Mouse (Mus musculus) liver, postnatal 0 days (tissue): Measurements from ENCODE around the gene Pip4p1. TPM values are rescaled to one million over a fixed set of nuclear protein-coding genes. Genes with fewer than 3 reads are reported as not detected.
"Not testable (repeated sequence)": the region's sequence is repeated elsewhere in the genome, so short reads cannot be mapped to it uniquely, and the experiment has no call there.

ENCODE experiments used
- ATAC-seq: fragments of 200-750 bp; cut with Nextera tagmentation; 2 replicates; pipeline ENCODE4 v1.8.0; 2017; ENCODE audit warnings: mild to moderate bottlenecking, moderate library complexity
- DNase-seq: peaks from one replicate; pipeline ENCODE4 v3.0.0-alpha.2; 2016
- H3K27ac ChIP-seq: fragments of 300-500 bp; sonication (generic); 2 replicates; pipeline ENCODE4 v1.5.1; 2014; ENCODE audit warnings: antibody characterized with exemption, moderate library complexity, mild to moderate bottlenecking, low read depth
- H3K27me3 ChIP-seq: fragments of 300-500 bp; sonication (generic); 2 replicates; pipeline ENCODE4 v1.6.1; 2014; ENCODE audit warnings: low read length, control low read depth, mixed read lengths; ENCODE audit not compliant: insufficient read depth
- H3K36me3 ChIP-seq: fragments of 300-500 bp; sonication (generic); replicated peaks from 2 replicates; pipeline ENCODE4 v1.6.1; 2014; ENCODE audit warnings: mild to moderate bottlenecking, control low read depth, low read length, moderate library complexity, mixed read lengths; ENCODE audit not compliant: insufficient read depth
- H3K4me1 ChIP-seq: fragments of 300-500 bp; sonication (generic); 2 replicates; pipeline ENCODE4 v1.6.1; 2014; ENCODE audit warnings: antibody characterized with exemption, mild to moderate bottlenecking, control low read depth; ENCODE audit not compliant: insufficient read depth
- H3K4me2 ChIP-seq: fragments of 300-500 bp; sonication (generic); 2 replicates; pipeline ENCODE4 v1.6.1; 2014; ENCODE audit warnings: low read depth, mild to moderate bottlenecking, low read length, moderate library complexity, mixed read lengths
- H3K4me3 ChIP-seq: fragments of 300-500 bp; sonication (generic); 2 replicates; pipeline ENCODE4 v1.5.1; 2014; ENCODE audit warnings: low read depth, low read length
- H3K9ac ChIP-seq: fragments of 300-500 bp; sonication (generic); replicated peaks from 2 replicates; pipeline ENCODE4 v1.6.1; 2014; ENCODE audit warnings: mild to moderate bottlenecking, moderate library complexity
- H3K9me3 ChIP-seq: fragments of 300-500 bp; sonication (generic); 2 replicates; pipeline ENCODE4 v1.6.1; 2016; ENCODE audit warnings: mild to moderate bottlenecking, control low read depth, low read length, mixed read lengths
- CTCF ChIP-seq: sonication (generic); IDR thresholded peaks from 2 replicates; pipeline ENCODE4 v1.5.1; 2016; ENCODE audit warnings: antibody characterized with exemption, low read depth
- EP300 ChIP-seq: IDR thresholded peaks from 2 replicates; pipeline ENCODE4 v1.6.1; 2016; ENCODE audit warnings: antibody characterized with exemption, low read depth, mild to moderate bottlenecking
- WGBS: fragments of 180-500 bp; shearing (Covaris S2); extraction: QIAGEN DNeasy Blood & Tissue Kit; methylation state at CpG from one replicate; pipeline ENCODE4 v1.1.7; 2014; ENCODE audit not compliant: insufficient replicate concordance; 5-methylcytosine and 5-hydroxymethylcytosine counted together
- polyA plus RNA-seq: library from polyadenylated mRNA; unstranded; fragments of >200 nt; fragmentation: Nextera tagmentation; extraction: Ambion mirVana; gene quantifications from 2 replicates; pipeline ENCODE4 v1.2.1, GENCODE M21; 2015

Pip4p1 gene
- polyA plus RNA-seq, 1 experiment from 2014 or later, result 24.2 TPM

GRCm38 (mm10) chr14:50904828-50905129, 25.9 kb downstream of the Pip4p1 start:
- H3K36me3 ChIP-seq, result no peaks in the 10 kb centered on the region
- no peak overlapping the region for H3K9ac ChIP-seq
- H3K9me3 ChIP-seq, result 0 out of 2 replicates have a peak, but pooled peaks cover 3% of the 10 kb centered on the region
- no peak overlapping the region for H3K4me2 ChIP-seq
- H3K27me3 ChIP-seq, result no peaks in the 10 kb centered on the region
- ATAC-seq (no peak), DNase-seq (no peak)
- TF ChIP-seq EP300 (no peak), CTCF (0 out of 2 replicates have a peak, but pooled peaks have one; percentile 6)
- no peak overlapping the region for H3K4me3 ChIP-seq
- H3K4me1 ChIP-seq, result peaks cover 8% of the 10 kb centered on the region
- WGBS, result 80% methylated on average over 4 of the region's 4 CpGs
- no peak overlapping the region for H3K27ac ChIP-seq

- Histone ChIP-seq H3K27ac (no peak overlapping the region), H3K4me2 (peak overlapping the region; percentile 76), H3K36me3 (no peaks in the 10 kb centered on the region), H3K9ac (peak overlapping the region; percentile 48), H3K27me3 (no peaks in the 10 kb centered on the region), H3K4me3 (peak overlapping the region; percentile 54), H3K9me3 (0 out of 2 replicates have a peak, but pooled peaks cover 3% of the 10 kb centered on the region), H3K4me1 (peaks cover 8% of the 10 kb centered on the region)
- peak; percentile 79 for ATAC-seq
- peak; percentile 53 for DNase-seq
- TF ChIP-seq CTCF (peak; percentile 64), EP300 (no peak)
- 9% methylated on average over 26 of the region's 26 CpGs for WGBS
Measured at GRCm38 (mm10) chr14:50903973-50904827, 26.5 kb downstream of the Pip4p1 start.

- H3K4me2 ChIP-seq, result not testable (repeated sequence)
Measured at GRCm38 (mm10) chr14:50897992-50898391, 32.7 kb downstream of the Pip4p1 start.

GRCm38 (mm10) chr14:50897374-50897765, 33.3 kb downstream of the Pip4p1 start, which contains the start of gene Klhl33:
TSS of gene Klhl33 (minus strand) at chr14:50897507.
- Histone ChIP-seq H3K27ac (peak within 1 kb of the TSS; percentile 78), H3K4me3 (peak within 1 kb of the TSS; percentile 39), H3K36me3 (no peaks in the 10 kb centered on the region), H3K4me1 (peaks cover 8% of the 10 kb centered on the region), H3K4me2 (peak within 1 kb of the TSS; percentile 77), H3K9ac (peak within 1 kb of the TSS; percentile 58), H3K9me3 (0 out of 2 replicates have a peak, but pooled peaks cover 3% of the 10 kb centered on the region), H3K27me3 (no peaks in the 10 kb centered on the region)
- no peak for TF ChIP-seq EP300
- no peak for TF ChIP-seq CTCF
- ATAC-seq (no peak), DNase-seq (no peak)
- WGBS, result 52% methylated on average over 7 of the region's 7 CpGs

More at GRCm38 (mm10) chr14:50897992-50898391, 32.7 kb downstream of the Pip4p1 start:
- not testable (repeated sequence) for H3K36me3 ChIP-seq, H3K9ac ChIP-seq, H3K27ac ChIP-seq, H3K9me3 ChIP-seq, H3K4me3 ChIP-seq, H3K27me3 ChIP-seq, ATAC-seq, H3K4me1 ChIP-seq, DNase-seq
- 49% methylated on average over 2 of the region's 2 CpGs for WGBS

- DNase-seq (peak; percentile 13), ATAC-seq (no peak)
- peak overlapping the region; percentile 58 for H3K9ac ChIP-seq
- H3K4me3 ChIP-seq, result peak overlapping the region; percentile 39
- TF ChIP-seq EP300, result no peak
- no peak for TF ChIP-seq CTCF
- H3K27ac ChIP-seq, result peak overlapping the region; percentile 78
- peaks cover 8% of the 10 kb centered on the region for H3K4me1 ChIP-seq
- 0 out of 2 replicates have a peak, but pooled peaks cover 3% of the 10 kb centered on the region for H3K9me3 ChIP-seq
- peak overlapping the region; percentile 77 for H3K4me2 ChIP-seq
- no peaks in the 10 kb centered on the region for H3K27me3 ChIP-seq
- WGBS, result 29% methylated on average over 23 of the region's 23 CpGs
- H3K36me3 ChIP-seq, result no peaks in the 10 kb centered on the region
Measured at GRCm38 (mm10) chr14:50896747-50897373, 33.8 kb downstream of the Pip4p1 start.
